Mouse (Mus musculus) forebrain, embryonic 12.5 days (tissue): Measurements from ENCODE around the gene Txlna. TPM values are rescaled to one million over a fixed set of nuclear protein-coding genes. Genes with fewer than 3 reads are reported as not detected.
A peak's percentile ranks its signal among the peaks of the same experiment; 100 is the strongest.

Source experiments
- ATAC-seq: fragments of 200-750 bp; cut with Nextera tagmentation; 2 replicates; pipeline ENCODE4 v1.8.0; 2017; ENCODE audit warnings: moderate TSS enrichment; ENCODE audit not compliant: low FRiP score
- H3K27ac ChIP-seq: fragments of 300-500 bp; sonication (generic); 2 replicates; pipeline ENCODE4 v1.5.1; 2016; ENCODE audit warnings: mild to moderate bottlenecking
- H3K27me3 ChIP-seq: fragments of 300-500 bp; sonication (generic); 2 replicates; pipeline ENCODE4 v1.6.1; 2016; ENCODE audit warnings: mild to moderate bottlenecking
- H3K36me3 ChIP-seq: fragments of 300-500 bp; sonication (generic); replicated peaks from 2 replicates; pipeline ENCODE4 v1.6.1; 2016; ENCODE audit warnings: mild to moderate bottlenecking
- H3K4me1 ChIP-seq: fragments of 300-500 bp; sonication (generic); 2 replicates; pipeline ENCODE4 v1.6.1; 2016
- H3K4me2 ChIP-seq: fragments of 300-500 bp; sonication (generic); 2 replicates; pipeline ENCODE4 v1.6.1; 2016; ENCODE audit warnings: mild to moderate bottlenecking, moderate library complexity
- H3K4me3 ChIP-seq: fragments of 300-500 bp; sonication (generic); replicated peaks from 2 replicates; pipeline ENCODE4 v1.5.1; 2016; ENCODE audit warnings: mild to moderate bottlenecking
- H3K9ac ChIP-seq: fragments of 300-500 bp; sonication (generic); 2 replicates; pipeline ENCODE4 v1.6.1; 2016; ENCODE audit warnings: mild to moderate bottlenecking
- H3K9me3 ChIP-seq: fragments of 300-500 bp; sonication (generic); 2 replicates; pipeline ENCODE4 v1.6.1; 2016
- WGBS: fragments of 180-500 bp; shearing (Covaris S2); methylation state at CpG from one replicate; pipeline ENCODE4 v1.1.7; 2016; 5-methylcytosine and 5-hydroxymethylcytosine counted together
- polyA plus RNA-seq: library from polyadenylated mRNA; unstranded; fragments of >200 nt; fragmentation: Nextera tagmentation; extraction: Ambion mirVana; gene quantifications from 2 replicates; pipeline ENCODE4 v1.2.1, GENCODE M21; 2016

The Txlna gene
- 97.1 and 111 TPM in 2 replicates for polyA plus RNA-seq

GRCm38 (mm10) chr4:129640638-129641467 lies at the start of gene Txlna:
Txlna (minus strand) TSS chr4:129641065.
- no peaks in the 10 kb centered on the region for H3K9me3 ChIP-seq
- H3K27ac ChIP-seq: peak within 1 kb of the TSS; percentile 93
- peak within 1 kb of the TSS; percentile 74 for H3K4me2 ChIP-seq
- H3K9ac ChIP-seq: peak within 1 kb of the TSS; percentile 78
- H3K27me3 ChIP-seq: no peaks in the 10 kb centered on the region
- peak; percentile 97 for ATAC-seq
- under 1% methylated on average over 60 of the region's 60 CpGs for whole genome bisulfite sequencing
- peak within 1 kb of the TSS; percentile 56 for H3K4me3 ChIP-seq
- peaks cover 53% of the 10 kb centered on the region for H3K36me3 ChIP-seq
- H3K4me1 ChIP-seq: peaks cover 28% of the 10 kb centered on the region

- Histone ChIP-seq H3K4me2 (no peak overlapping the region), H3K4me3 (no peak overlapping the region), H3K9ac (no peak overlapping the region), H3K9me3 (no peaks in the 10 kb centered on the region), H3K27me3 (no peaks in the 10 kb centered on the region), H3K27ac (no peak overlapping the region), H3K4me1 (no peaks in the 10 kb centered on the region), H3K36me3 (peaks cover 92% of the 10 kb centered on the region)
- no peak for ATAC-seq
- 94% methylated on average over 6 of the region's 6 CpGs for WGBS
Observed at GRCm38 (mm10) chr4:129684531-129684930, 43.7 kb upstream of the Txlna start.

- H3K27me3 ChIP-seq: no peaks in the 10 kb centered on the region
- H3K36me3 ChIP-seq: peaks cover 91% of the 10 kb centered on the region
- no peak overlapping the region for H3K9ac ChIP-seq
- no peaks in the 10 kb centered on the region for H3K9me3 ChIP-seq
- H3K4me2 ChIP-seq: no peak overlapping the region
- no peaks in the 10 kb centered on the region for H3K4me1 ChIP-seq
- no peak overlapping the region for H3K4me3 ChIP-seq
- no peak for ATAC-seq
- H3K27ac ChIP-seq: no peak overlapping the region
- 90% methylated on average over 11 of the region's 11 CpGs for WGBS
Observed at GRCm38 (mm10) chr4:129683901-129684493, 43.1 kb upstream of the Txlna start.

GRCm38 (mm10) chr4:129681837-129682236 lies 41.0 kb upstream of the Txlna start:
- no peak overlapping the region for H3K9ac ChIP-seq
- no peaks in the 10 kb centered on the region for H3K27me3 ChIP-seq
- no peak overlapping the region for H3K27ac ChIP-seq
- no peak for ATAC-seq
- H3K4me3 ChIP-seq: no peak overlapping the region
- H3K4me2 ChIP-seq: no peak overlapping the region
- H3K9me3 ChIP-seq: no peaks in the 10 kb centered on the region
- peaks cover 93% of the 10 kb centered on the region for H3K36me3 ChIP-seq
- H3K4me1 ChIP-seq: no peaks in the 10 kb centered on the region
- 94% methylated on average over 11 of the region's 11 CpGs for WGBS

GRCm38 (mm10) chr4:129672878-129673449 lies 32.1 kb upstream of the Txlna start:
- no peak for ATAC-seq
- Histone ChIP-seq H3K4me3 (peak overlapping the region; percentile 100), H3K9ac (peak overlapping the region; percentile 96; the same call in 1 of the 2 replicates), H3K27ac (peak overlapping the region; percentile 95), H3K36me3 (peaks cover 29% of the 10 kb centered on the region), H3K9me3 (no peaks in the 10 kb centered on the region), H3K4me2 (peak overlapping the region; percentile 88), H3K4me1 (peaks cover 15% of the 10 kb centered on the region), H3K27me3 (no peaks in the 10 kb centered on the region)
- WGBS: 14% methylated on average over 10 of the region's 10 CpGs

- peak within 1 kb of the TSS; percentile 95 for H3K27ac ChIP-seq
- H3K9ac ChIP-seq: peak within 1 kb of the TSS; percentile 96
- H3K4me2 ChIP-seq: peak within 1 kb of the TSS; percentile 88
- peak within 1 kb of the TSS; percentile 100 for H3K4me3 ChIP-seq
- peak; percentile 91 for ATAC-seq
- H3K9me3 ChIP-seq: no peaks in the 10 kb centered on the region
- H3K27me3 ChIP-seq: no peaks in the 10 kb centered on the region
- under 1% methylated on average over 57 of the region's 65 CpGs for WGBS
- peaks cover 15% of the 10 kb centered on the region for H3K4me1 ChIP-seq
- H3K36me3 ChIP-seq: peaks cover 28% of the 10 kb centered on the region
Observed at GRCm38 (mm10) chr4:129672083-129672877, 31.4 kb upstream of the Txlna start, which contains the start of gene Kpna6. Kpna6 (minus strand) TSS chr4:129672767.

GRCm38 (mm10) chr4:129671491-129672082 lies 30.7 kb upstream of the Txlna start:
- peak overlapping the region; percentile 88 for H3K4me2 ChIP-seq
- peaks cover 25% of the 10 kb centered on the region for H3K36me3 ChIP-seq
- H3K27me3 ChIP-seq: no peaks in the 10 kb centered on the region
- H3K27ac ChIP-seq: peak overlapping the region; percentile 95; the same call in 1 of the 2 replicates
- H3K4me3 ChIP-seq: peak overlapping the region; percentile 100
- H3K9me3 ChIP-seq: no peaks in the 10 kb centered on the region
- ATAC-seq: no peak
- 9% methylated on average over 12 of the region's 12 CpGs for WGBS
- H3K4me1 ChIP-seq: peaks cover 15% of the 10 kb centered on the region
- peak overlapping the region; percentile 96 for H3K9ac ChIP-seq

GRCm38 (mm10) chr4:129662255-129662813 lies 21.5 kb upstream of the Txlna start:
- Histone ChIP-seq H3K27me3 (no peaks in the 10 kb centered on the region), H3K4me1 (no peaks in the 10 kb centered on the region), H3K27ac (no peak overlapping the region), H3K4me2 (no peak overlapping the region), H3K9me3 (no peaks in the 10 kb centered on the region), H3K4me3 (no peak overlapping the region), H3K9ac (no peak overlapping the region), H3K36me3 (peaks cover 50% of the 10 kb centered on the region)
- 89% methylated on average over 3 of the region's 3 CpGs for WGBS
- ATAC-seq: no peak

- ATAC-seq: no peak
- Histone ChIP-seq H3K4me1 (no peaks in the 10 kb centered on the region), H3K27ac (no peak overlapping the region), H3K4me2 (no peak overlapping the region), H3K9me3 (no peaks in the 10 kb centered on the region), H3K9ac (no peak overlapping the region), H3K36me3 (peaks cover 54% of the 10 kb centered on the region), H3K4me3 (no peak overlapping the region), H3K27me3 (no peaks in the 10 kb centered on the region)
- WGBS: 92% methylated on average over 3 of the region's 3 CpGs
Observed at GRCm38 (mm10) chr4:129661584-129661983, 20.7 kb upstream of the Txlna start.

- H3K9ac ChIP-seq: no peak overlapping the region
- H3K27ac ChIP-seq: no peak overlapping the region
- H3K4me2 ChIP-seq: no peak overlapping the region
- 90% methylated on average over 14 of the region's 14 CpGs for WGBS
- no peaks in the 10 kb centered on the region for H3K9me3 ChIP-seq
- H3K27me3 ChIP-seq: no peaks in the 10 kb centered on the region
- no peak overlapping the region for H3K4me3 ChIP-seq
- H3K36me3 ChIP-seq: peaks cover 87% of the 10 kb centered on the region
- H3K4me1 ChIP-seq: no peaks in the 10 kb centered on the region
- no peak for ATAC-seq
Observed at GRCm38 (mm10) chr4:129654770-129655169, 13.9 kb upstream of the Txlna start.

- H3K27ac ChIP-seq: no peak overlapping the region
- H3K27me3 ChIP-seq: no peaks in the 10 kb centered on the region
- peaks cover 93% of the 10 kb centered on the region for H3K36me3 ChIP-seq
- H3K4me1 ChIP-seq: no peaks in the 10 kb centered on the region
- no peak for ATAC-seq
- H3K9me3 ChIP-seq: no peaks in the 10 kb centered on the region
- no peak overlapping the region for H3K9ac ChIP-seq
- 93% methylated on average over 8 of the region's 8 CpGs for WGBS
- H3K4me3 ChIP-seq: no peak overlapping the region
- no peak overlapping the region for H3K4me2 ChIP-seq
Observed at GRCm38 (mm10) chr4:129650359-129650758, 9.5 kb upstream of the Txlna start.
